Mouse (Mus musculus): ENCODE data around the gene D3Ertd254e.

DNA sequence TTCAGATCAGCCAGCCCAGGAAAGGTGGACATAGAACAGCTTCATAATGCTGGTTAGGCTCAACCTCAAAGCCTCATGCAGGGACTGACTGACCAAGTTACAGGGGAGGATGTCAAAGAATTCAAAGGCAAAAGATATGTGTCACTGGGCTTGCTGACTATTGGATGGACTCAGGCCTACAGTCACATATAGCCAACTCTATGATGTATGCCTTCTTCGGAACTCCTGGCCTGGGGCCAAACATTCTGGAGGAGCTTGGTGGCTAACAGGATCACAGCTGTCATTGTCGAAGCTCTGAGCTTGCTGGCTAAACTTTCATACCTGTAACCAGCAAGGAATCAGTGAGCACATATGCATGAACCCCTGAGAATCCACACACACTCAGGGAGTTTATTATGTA lies 60.1 kb downstream of the D3Ertd254e start:
- TF ChIP-seq CTCF (conservative IDR thresholded peaks at IDR 0.05; ENCODE audit: insufficient read depth, insufficient read length, low read depth, low read length) (no peak), POLR2A (IDR thresholded peaks at IDR 0.05; ENCODE audit: low read depth, low read length) (no peak)
